Mouse (Mus musculus): ENCODE data around the gene P2rx4.

P2rx4 gene

GRCm38 (mm10) chr5:122703574-122703973 is 3.8 kb upstream of the P2rx4 start:
- DNase-seq (ENCODE audit: low spot score) = no peak

GRCm38 (mm10) chr5:122704571-122704970 is 2.8 kb upstream of the P2rx4 start:
- DNase-seq (ENCODE audit: low spot score) = no peak

GRCm38 (mm10) chr5:122705174-122705573 is 2.2 kb upstream of the P2rx4 start:
- no peak for DNase-seq (ENCODE audit: low spot score)

GRCm38 (mm10) chr5:122706917-122707275 is 448 bp upstream of the P2rx4 start:
- DNase-seq (ENCODE audit: low spot score) = no peak

- DNase-seq (ENCODE audit: low spot score) = no peak
Observed at GRCm38 (mm10) chr5:122708819-122709218, 1.5 kb downstream of the P2rx4 start.

GRCm38 (mm10) chr5:122715723-122716122 is 8.4 kb downstream of the P2rx4 start:
- DNase-seq (ENCODE audit: low spot score) = no peak

- no peak for DNase-seq (ENCODE audit: low spot score)
Observed at GRCm38 (mm10) chr5:122716793-122717192, 9.4 kb downstream of the P2rx4 start.

- DNase-seq (ENCODE audit: low spot score) = no peak
Observed at GRCm38 (mm10) chr5:122718400-122718799, 11.1 kb downstream of the P2rx4 start.

- DNase-seq (ENCODE audit: low spot score) = no peak
Observed at GRCm38 (mm10) chr5:122719168-122719567, 11.8 kb downstream of the P2rx4 start.

- no peak for DNase-seq (ENCODE audit: low spot score)
Observed at GRCm38 (mm10) chr5:122725453-122725852, 18.1 kb downstream of the P2rx4 start.

- peak; percentile 90 for DNase-seq (ENCODE audit: low spot score)
Observed at GRCm38 (mm10) chr5:122726068-122726467, 18.7 kb downstream of the P2rx4 start.

- no peak for DNase-seq (ENCODE audit: low spot score)
Observed at GRCm38 (mm10) chr5:122726595-122726994, 19.3 kb downstream of the P2rx4 start.

- no peak for DNase-seq (ENCODE audit: low spot score)
Observed at GRCm38 (mm10) chr5:122727096-122727495, 19.8 kb downstream of the P2rx4 start.

- no peak for DNase-seq (ENCODE audit: low spot score)
Observed at GRCm38 (mm10) chr5:122730776-122731175, 23.4 kb downstream of the P2rx4 start.

GRCm38 (mm10) chr5:122731321-122731720 is 24.0 kb downstream of the P2rx4 start:
- DNase-seq (ENCODE audit: low spot score) = peak; percentile 60

GRCm38 (mm10) chr5:122731991-122732673 is 24.8 kb downstream of the P2rx4 start:
- peak; percentile 42 for DNase-seq (ENCODE audit: low spot score)

- DNase-seq (ENCODE audit: low spot score) = no peak
Observed at GRCm38 (mm10) chr5:122733881-122734280, 26.5 kb downstream of the P2rx4 start.

GRCm38 (mm10) chr5:122735853-122736252 is 28.5 kb downstream of the P2rx4 start:
- no peak for DNase-seq (ENCODE audit: low spot score)

- no peak for DNase-seq (ENCODE audit: low spot score)
Observed at GRCm38 (mm10) chr5:122736761-122737160, 29.4 kb downstream of the P2rx4 start.

- no peak for DNase-seq (ENCODE audit: low spot score)
Observed at GRCm38 (mm10) chr5:122743880-122744422, 36.6 kb downstream of the P2rx4 start.

GRCm38 (mm10) chr5:122747950-122748349 is 40.6 kb downstream of the P2rx4 start:
- no peak for DNase-seq (ENCODE audit: low spot score)

GRCm38 (mm10) chr5:122754477-122754876 is 47.1 kb downstream of the P2rx4 start:
- no peak for DNase-seq (ENCODE audit: low spot score)

GRCm38 (mm10) chr5:122755620-122756019 is 48.3 kb downstream of the P2rx4 start:
- DNase-seq (ENCODE audit: low spot score) = no peak

- DNase-seq (ENCODE audit: low spot score) = no peak
Observed at GRCm38 (mm10) chr5:122756144-122756543, 48.8 kb downstream of the P2rx4 start.

Data from embryo, embryonic 10.5 days (tissue).